Mouse (Mus musculus) G1E (cell line): Measurements from ENCODE around the gene Gna11.

Experiments used
- CTCF ChIP-seq: IDR thresholded peaks from 2 replicates; pipeline ENCODE4 v1.5.1; 2012; ENCODE audit warnings: low read depth, low read length, inconsistent platforms, mixed read lengths
- GATA1 ChIP-seq: IDR thresholded peaks from 2 replicates; pipeline ENCODE4 v1.6.1; 2012; ENCODE audit warnings: borderline replicate concordance, low read length, inconsistent platforms, mixed read lengths
- POLR2AphosphoS5 ChIP-seq: IDR thresholded peaks from 2 replicates; pipeline ENCODE4 v1.6.1; 2012; ENCODE audit warnings: low read depth, low read length, inconsistent platforms; ENCODE audit not compliant: insufficient replicate concordance
- TAL1 ChIP-seq: conservative IDR thresholded peaks from 2 replicates; pipeline ENCODE4 v1.6.1; 2012; ENCODE audit warnings: low read depth, low read length, inconsistent platforms, mixed read lengths

DNA sequence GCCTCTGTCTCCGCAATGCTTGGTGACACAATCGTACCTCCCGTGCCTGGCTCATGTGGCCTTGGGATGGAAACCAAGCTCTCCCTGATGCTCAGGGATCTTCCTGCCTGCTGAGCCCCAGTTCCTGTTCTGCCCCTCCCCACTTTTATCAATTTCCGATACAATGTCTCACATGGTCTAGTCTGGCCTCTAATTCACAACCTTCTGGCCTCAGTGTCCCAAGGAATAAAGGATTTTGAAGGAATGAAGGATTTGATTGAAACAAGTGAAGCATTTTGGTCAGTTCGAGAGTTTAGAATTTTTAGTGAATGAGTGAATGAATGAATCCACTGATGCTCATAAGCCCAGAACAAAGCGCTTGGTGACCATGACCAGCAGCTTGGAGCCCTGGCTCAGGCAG is 21.8 kb downstream of the Gna11 start:
- TF ChIP-seq CTCF (no peak), GATA1 (no peak), POLR2AphosphoS5 (no peak), TAL1 (no peak)
